Comparison of ENCODE assay signal across 28 mouse cellular contexts in genomic region chr12:16859781-16860180, GRCm38 (mm10).
"Had no signal": no experiment of that assay in that cellular context is flagged by ENCODE, and none has a peak within 500 bp of the region (broad histone marks: within the 10 kb centered on the region; RNA-seq: fewer than 3 reads in every experiment).

No protein-coding gene starts in this region.

- H3K27ac ChIP-seq: gastrocnemius, adult 2 months; heart, adult 2 months; heart, embryonic 13.5 days; heart, embryonic 15.5 days; hindbrain, embryonic 10.5 days; hindbrain, embryonic 12.5 days; hindbrain, embryonic 14.5 days; intestine, embryonic 15.5 days; layer of hippocampus, adult 2 months; left cerebral cortex, adult 2 months; liver, embryonic 13.5 days had no signal

- H3K9ac ChIP-seq: heart, embryonic 13.5 days; heart, embryonic 15.5 days; hindbrain, embryonic 12.5 days; hindbrain, embryonic 14.5 days; intestine, embryonic 15.5 days; limb, embryonic 12.5 days; liver, embryonic 13.5 days had no signal

- ATAC-seq: hindbrain, embryonic 16.5 days; inflammation-experienced regulatory T-cells, adult 6 months; intestine, embryonic 15.5 days; intestine, postnatal 0 days had no signal

- H3K9me3 ChIP-seq: heart, embryonic 13.5 days; heart, embryonic 15.5 days; hindbrain, embryonic 10.5 days; hindbrain, embryonic 12.5 days; intestine, embryonic 15.5 days; limb, embryonic 12.5 days; liver, embryonic 13.5 days had no signal

- H3K4me3 ChIP-seq: gastrocnemius, adult 2 months; heart, adult 2 months; heart, embryonic 13.5 days; heart, embryonic 15.5 days; hindbrain, embryonic 10.5 days; hindbrain, embryonic 12.5 days; intestine, embryonic 15.5 days; layer of hippocampus, adult 2 months; left cerebral cortex, adult 2 months; limb, embryonic 12.5 days; liver, embryonic 13.5 days had no signal

- H3K4me1 ChIP-seq: intestine, embryonic 15.5 days had no signal

- H3K27me3 ChIP-seq: heart, embryonic 13.5 days; heart, embryonic 15.5 days; hindbrain, embryonic 12.5 days; intestine, embryonic 15.5 days; limb, embryonic 12.5 days; liver, embryonic 13.5 days had no signal

- H3K4me2 ChIP-seq: heart, embryonic 11.5 days; heart, embryonic 13.5 days; heart, embryonic 15.5 days; hindbrain, embryonic 12.5 days; hindbrain, embryonic 14.5 days; intestine, embryonic 15.5 days; limb, embryonic 12.5 days; liver, embryonic 11.5 days; liver, embryonic 13.5 days had no signal

- H3K36me3 ChIP-seq: heart, embryonic 13.5 days; heart, embryonic 15.5 days; hindbrain, embryonic 10.5 days; hindbrain, embryonic 12.5 days; intestine, embryonic 15.5 days; limb, embryonic 12.5 days; liver, embryonic 13.5 days had no signal

- DNase-seq: gastrocnemius, adult 2 months; gastrocnemius, postnatal 10 days; gastrocnemius, postnatal 25 days; heart, adult 2 months; heart, postnatal 14 days; heart, postnatal 4 days; kidney, adult 18-20 months; kidney, adult 9 months; kidney, postnatal 10 days; kidney, postnatal 25 days; kidney, postnatal 4 days; left cerebral cortex, postnatal 4 days; liver; liver, embryonic 13.5 days had no signal
